Mouse (Mus musculus) MEL (cell line): ENCODE results near the gene Aunip. TPM values are rescaled to one million over a fixed set of nuclear protein-coding genes. Genes with fewer than 3 reads are reported as not detected.

Experiments
- DNase-seq: peaks from one replicate; pipeline ENCODE4 v3.0.0; 2011; ENCODE audit warnings: low read depth, low spot score
- H3K27ac ChIP-seq: 2 replicates; pipeline ENCODE4 v1.5.1; 2012; ENCODE audit warnings: low read depth, mild to moderate bottlenecking, control low read depth, low read length, moderate library complexity; ENCODE audit not compliant: control insufficient read depth
- H3K27me3 ChIP-seq, 2 experiments: fragments of 150-350 bp in 1 of 2; sonication (generic) in 1 of 2; 2 replicates each; pipeline ENCODE4 v1.6.1; 2012; ENCODE audit warnings: low read length in 2 of 2, mild to moderate bottlenecking in 2 of 2, improper control_type of control experiment in 1 of 2, moderate library complexity in 1 of 2; ENCODE audit not compliant: insufficient read depth in 2 of 2, control insufficient read depth in 1 of 2
- H3K36me3 ChIP-seq, 2 experiments: 2 replicates each; pipeline ENCODE4 v1.6.1; 2012 to 2014; ENCODE audit warnings: low read length in 2 of 2, improper control_type of control experiment in 1 of 2, inconsistent platforms in 1 of 2, mild to moderate bottlenecking in 1 of 2; ENCODE audit not compliant: insufficient read depth in 2 of 2, control insufficient read depth in 1 of 2
- H3K4me1 ChIP-seq, 2 experiments: fragments of 150-350 bp in 1 of 2; sonication (generic) in 1 of 2; 2 replicates each; pipeline ENCODE4 v1.6.1; 2012; ENCODE audit warnings: low read length in 2 of 2, improper control_type of control experiment in 1 of 2, mild to moderate bottlenecking in 1 of 2; ENCODE audit not compliant: insufficient read depth in 2 of 2, control insufficient read depth in 1 of 2
- H3K4me3 ChIP-seq, 2 experiments: fragments of 150-350 bp in 1 of 2; sonication (generic) in 1 of 2; 2 replicates each; pipeline ENCODE4 v1.5.1; 2012; ENCODE audit warnings: low read depth in 2 of 2, low read length in 2 of 2, mild to moderate bottlenecking in 2 of 2, moderate library complexity in 2 of 2, control low read depth in 1 of 2, improper control_type of control experiment in 1 of 2; ENCODE audit not compliant: control insufficient read depth in 1 of 2, insufficient read depth in 1 of 2
- H3K79me2 ChIP-seq: 2 replicates; pipeline ENCODE4 v1.6.1; 2012; ENCODE audit warnings: mild to moderate bottlenecking, low read length, moderate library complexity; ENCODE audit not compliant: control insufficient read depth, poor library complexity, insufficient read depth
- H3K9ac ChIP-seq: 2 replicates; pipeline ENCODE4 v1.6.1; 2012; ENCODE audit warnings: low read depth, mild to moderate bottlenecking, control low read depth, low read length, moderate library complexity; ENCODE audit not compliant: control insufficient read depth, poor library complexity, severe bottlenecking
- H3K9me3 ChIP-seq: fragments of 150-350 bp; sonication (generic); replicated peaks from 2 replicates; pipeline ENCODE4 v1.6.1; 2012; ENCODE audit warnings: mild to moderate bottlenecking, low read length, improper control_type of control experiment, moderate library complexity; ENCODE audit not compliant: insufficient read depth
- CHD1 ChIP-seq: IDR thresholded peaks from 2 replicates; pipeline ENCODE4 v1.6.1; 2012; ENCODE audit warnings: low read depth, mild to moderate bottlenecking, inconsistent platforms, low read length, improper control_type of control experiment
- E2F4 ChIP-seq: IDR thresholded peaks from 2 replicates; pipeline ENCODE4 v1.6.1; 2011; ENCODE audit warnings: low read depth, low read length, improper control_type of control experiment, borderline replicate concordance
- EP300 ChIP-seq, 2 experiments: IDR thresholded peaks; 2 replicates each; pipeline ENCODE4 v1.6.1; 2011; ENCODE audit warnings: improper control_type of control experiment in 2 of 2, low read length in 2 of 2, low read depth in 1 of 2, mild to moderate bottlenecking in 1 of 2
- GATA1 ChIP-seq: IDR thresholded peaks from 2 replicates; pipeline ENCODE4 v1.6.1; 2011; ENCODE audit warnings: low read depth, low read length, improper control_type of control experiment
- JUND ChIP-seq: IDR thresholded peaks from 2 replicates; pipeline ENCODE4 v1.6.1; 2011; ENCODE audit warnings: low read depth, mild to moderate bottlenecking, improper control_type of control experiment, low read length
- MAFK ChIP-seq: IDR thresholded peaks from 2 replicates; pipeline ENCODE4 v1.6.1; 2011; ENCODE audit warnings: low read depth, mild to moderate bottlenecking, low read length, improper control_type of control experiment, borderline replicate concordance
- MAZ ChIP-seq: IDR thresholded peaks from 2 replicates; pipeline ENCODE4 v1.6.1; 2012; ENCODE audit warnings: low read depth, mild to moderate bottlenecking, inconsistent platforms, low read length, improper control_type of control experiment
- MYB ChIP-seq: IDR thresholded peaks from 2 replicates; pipeline ENCODE4 v1.6.1; 2011; ENCODE audit warnings: mild to moderate bottlenecking, low read depth, low read length, improper control_type of control experiment
- MYC ChIP-seq: IDR thresholded peaks from 2 replicates; pipeline ENCODE4 v1.6.1; 2011; ENCODE audit warnings: low read depth, mild to moderate bottlenecking, low read length, improper control_type of control experiment, moderate library complexity
- NELFE ChIP-seq: IDR thresholded peaks from 2 replicates; pipeline ENCODE4 v1.6.1; 2011; ENCODE audit warnings: low read depth, low read length, improper control_type of control experiment
- POLR2A ChIP-seq, 2 experiments: IDR thresholded peaks; 2 replicates each; pipeline ENCODE4 v1.6.1; 2011 to 2012; ENCODE audit warnings: low read length in 2 of 2, mild to moderate bottlenecking in 2 of 2, control low read depth in 1 of 2, improper control_type of control experiment in 1 of 2, low read depth in 1 of 2, moderate library complexity in 1 of 2; ENCODE audit not compliant: control insufficient read depth in 1 of 2, insufficient read depth in 1 of 2, poor library complexity in 1 of 2
- POLR2AphosphoS2 ChIP-seq: IDR thresholded peaks from 2 replicates; pipeline ENCODE4 v1.6.1; 2011; ENCODE audit warnings: low read length, improper control_type of control experiment
- RAD21 ChIP-seq: IDR thresholded peaks from 2 replicates; pipeline ENCODE4 v1.6.1; 2011; ENCODE audit warnings: mild to moderate bottlenecking, low read depth, low read length, improper control_type of control experiment
- RCOR1 ChIP-seq: IDR thresholded peaks from 2 replicates; pipeline ENCODE4 v1.6.1; 2012; ENCODE audit warnings: low read depth, mild to moderate bottlenecking, inconsistent platforms, low read length, improper control_type of control experiment
- SMC3 ChIP-seq: IDR thresholded peaks from 2 replicates; pipeline ENCODE4 v1.6.1; 2011; ENCODE audit warnings: low read depth, low read length, improper control_type of control experiment
- TAL1 ChIP-seq: IDR thresholded peaks from 2 replicates; pipeline ENCODE4 v1.6.1; 2012; ENCODE audit warnings: mild to moderate bottlenecking, inconsistent platforms, low read length, moderate library complexity, mixed read lengths
- TCF12 ChIP-seq: IDR thresholded peaks from 2 replicates; pipeline ENCODE4 v1.6.1; 2014; ENCODE audit warnings: low read depth, mild to moderate bottlenecking, inconsistent platforms, low read length, improper control_type of control experiment, moderate library complexity
- USF2 ChIP-seq, 2 experiments: IDR thresholded peaks; 2 replicates each; pipeline ENCODE4 v1.6.1; 2011 to 2012; ENCODE audit warnings: improper control_type of control experiment in 2 of 2, low read length in 2 of 2, borderline replicate concordance in 1 of 2, inconsistent platforms in 1 of 2, low read depth in 1 of 2, mild to moderate bottlenecking in 1 of 2; ENCODE audit not compliant: insufficient read depth in 1 of 2
- ZNF384 ChIP-seq: IDR thresholded peaks from 2 replicates; pipeline ENCODE4 v1.6.1; 2012; ENCODE audit warnings: low read depth, mild to moderate bottlenecking, inconsistent platforms, low read length, improper control_type of control experiment
- polyA plus RNA-seq, 2 experiments: library from polyadenylated mRNA; stranded (reverse) in 1 of 2; unstranded in 1 of 2; fragments of >175 nt in 1 of 2; fragments of >200 nt in 1 of 2; gene quantifications; 2 replicates each; pipeline versions ENCODE4 v1.2.1 to v1.2.4; 2012; ENCODE audit warnings: low replicate concordance in 2 of 2, low read depth in 1 of 2; ENCODE audit not compliant: insufficient read length in 2 of 2, insufficient read depth in 1 of 2, missing spikeins in 1 of 2
- total RNA-seq: library from RNA; depleted of rRNA; stranded (reverse); fragments of 300-350 nt; gene quantifications from 2 replicates; pipeline ENCODE4 v1.2.3, GENCODE M21; 2012

Gene Aunip
- total and polyA plus RNA-seq, 3 experiments, result 14.9 to 20.6 TPM; not detected in 1

DNA sequence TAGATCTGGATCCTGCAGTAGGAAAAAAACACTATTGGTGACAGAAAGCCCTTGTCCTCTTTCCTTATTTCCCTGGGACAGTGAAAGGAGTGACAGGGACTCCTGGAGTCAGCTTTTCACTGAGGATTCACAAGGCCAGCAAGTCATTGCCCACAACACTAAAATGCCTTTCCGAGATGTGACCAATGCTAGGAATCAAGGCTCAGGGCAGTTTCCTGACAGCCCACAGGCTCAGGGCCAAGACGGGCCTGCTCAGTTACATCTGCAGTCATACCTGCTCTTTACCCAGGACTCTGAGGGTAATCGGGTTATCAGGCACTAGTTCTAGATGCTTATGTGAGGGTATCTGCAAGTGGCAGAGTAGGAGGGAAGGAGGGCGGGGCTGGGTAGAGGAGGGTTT lies 12.6 kb downstream of the Aunip start:
- H3K27me3 ChIP-seq, result no peaks in the 10 kb centered on the region
- no peak overlapping the region for H3K27ac ChIP-seq
- peaks cover 0 to 6% of the 10 kb centered on the region in 2 experiments; a peak in 2 of 4 replicates for H3K4me1 ChIP-seq
- no peak for TF ChIP-seq MAFK
- TF ChIP-seq USF2 (IDR thresholded peaks at IDR 0.05; ENCODE audit: borderline replicate concordance in 1 of 2, insufficient read depth in 1 of 2, low read depth in 1 of 2, low read length in 2 of 2), result no peak
- no peak for TF ChIP-seq GATA1
- no peak for TF ChIP-seq TAL1
- no peak for TF ChIP-seq CHD1
- no peak for TF ChIP-seq E2F4
- no peak for TF ChIP-seq MYB
- no peak for TF ChIP-seq SMC3
- TF ChIP-seq POLR2A (IDR thresholded peaks at IDR 0.05; ENCODE audit: control insufficient read depth in 1 of 2, insufficient read depth in 1 of 2, low read depth in 1 of 2, low read length in 2 of 2, poor library complexity in 1 of 2), result no peak
- no peak for TF ChIP-seq POLR2AphosphoS2
- no peak for TF ChIP-seq MYC
- TF ChIP-seq MAZ, result no peak
- DNase-seq, result no peak
- H3K9ac ChIP-seq, result no peak overlapping the region
- H3K79me2 ChIP-seq, result peaks cover 4% of the 10 kb centered on the region; the same call in 1 of the 2 replicates
- no peak overlapping the region for H3K4me3 ChIP-seq
- H3K9me3 ChIP-seq, result no peaks in the 10 kb centered on the region
- H3K36me3 ChIP-seq, result peaks cover 4 to 13% of the 10 kb centered on the region in 2 experiments

- Histone ChIP-seq H3K27me3 (no peaks in the 10 kb centered on the region), H3K27ac (peak overlapping the region; percentile 25), H3K4me1 (peaks cover 0 to 6% of the 10 kb centered on the region in 2 experiments; a peak in 2 of 4 replicates), H3K9ac (no peak overlapping the region), H3K4me3 (no peak overlapping the region), H3K36me3 (peaks cover 9 to 13% of the 10 kb centered on the region in 2 experiments), H3K79me2 (peaks cover 1% of the 10 kb centered on the region; the same call in 1 of the 2 replicates), H3K9me3 (no peaks in the 10 kb centered on the region)
- no peak for DNase-seq
- TF ChIP-seq ZNF384 (no peak), SMC3 (no peak), MAFK (no peak), POLR2A (IDR thresholded peaks at IDR 0.05; ENCODE audit: control insufficient read depth in 1 of 2, insufficient read depth in 1 of 2, low read depth in 1 of 2, low read length in 2 of 2, poor library complexity in 1 of 2) (no peak), MAZ (no peak), RAD21 (no peak), NELFE (no peak), EP300 (IDR thresholded peaks at IDR 0.05; ENCODE audit: low read depth in 1 of 2, low read length in 2 of 2) (no peak), RCOR1 (no peak), JUND (no peak), TCF12 (no peak)
Measured at GRCm38 (mm10) chr4:134525806-134526205, 15.0 kb downstream of the Aunip start.
